Mouse (Mus musculus): ENCODE results near the gene 2310022B05Rik.
A peak's percentile ranks its signal among the peaks of the same experiment; 100 is the strongest.

DNA sequence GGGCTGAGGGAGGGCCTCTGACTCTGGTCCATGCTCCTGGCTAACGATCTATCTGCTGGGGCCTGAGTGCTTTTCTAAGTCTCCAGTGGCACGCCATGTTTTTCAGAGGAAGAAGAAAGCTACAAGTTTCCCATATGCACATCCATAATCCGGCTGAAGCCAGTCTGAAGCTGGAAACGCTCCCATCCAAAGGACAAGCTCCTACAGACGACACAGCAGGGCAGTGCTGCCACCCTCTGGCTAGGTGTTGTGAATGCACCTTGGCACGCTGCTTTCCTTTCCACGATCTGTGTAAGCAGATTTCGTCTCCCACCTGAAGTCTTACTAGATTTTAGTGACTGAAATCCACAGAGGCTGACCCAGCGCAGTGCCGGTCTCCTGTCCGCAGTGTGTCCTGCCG is 14.3 kb upstream of the 2310022B05Rik start:
- TF ChIP-seq POLR2A (IDR thresholded peaks at IDR 0.05; ENCODE audit: control insufficient read depth, low read depth, low read length) (no peak), CTCF (IDR thresholded peaks at IDR 0.05; ENCODE audit: control insufficient read depth, insufficient read depth, insufficient replicate concordance, low read depth, low read length) (peak; percentile 86; the same call in 1 of the 2 replicates)
